8 mouse cellular contexts compared by ENCODE assay signal in the genomic region with DNA sequence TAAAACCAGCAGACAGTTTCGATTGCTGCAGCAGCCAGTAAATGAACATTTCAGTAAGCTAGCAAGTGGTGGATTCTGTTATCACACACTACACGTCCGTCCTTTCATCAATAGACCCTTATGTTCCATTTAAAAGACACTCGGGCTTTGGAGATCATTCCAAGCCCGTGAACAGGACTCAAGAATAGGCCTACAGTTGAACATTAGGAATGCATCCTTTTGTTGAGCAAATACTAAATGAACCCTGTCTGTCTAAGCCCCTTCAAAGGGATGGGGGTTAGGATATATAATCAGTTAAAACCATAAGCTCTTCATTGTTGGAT. TPM values are rescaled to one million over a fixed set of nuclear protein-coding genes. Genes with fewer than 3 reads are reported as not detected.
DNase-seq lines count a peak whose midpoint lies in the region; ATAC-seq and TF ChIP-seq lines count a peak whose summit lies in the region.

No protein-coding gene starts in this region.

- peak overlapping the region; percentile 89 for H3K4me2 ChIP-seq in heart, embryonic 12.5 days
- peak overlapping the region; percentile 80 for H3K4me2 ChIP-seq in forebrain, postnatal 0 days (ENCODE audit: low read depth)
- peak overlapping the region; percentile 76 for H3K4me2 ChIP-seq in liver, postnatal 0 days (ENCODE audit: low read depth, low read length)

- no peak overlapping the region for H3K27ac ChIP-seq in heart, embryonic 12.5 days (ENCODE audit: poor library complexity, severe bottlenecking)
- H3K27ac ChIP-seq in forebrain, postnatal 0 days (ENCODE audit: low read depth, low read length), result no peak overlapping the region
- no peak overlapping the region for H3K27ac ChIP-seq in liver, postnatal 0 days (ENCODE audit: low read depth)

- DNase-seq in heart, adult 9 months (ENCODE audit: low spot score in 2 of 2), result no peak
- peak; percentile 67 for DNase-seq in forebrain, postnatal 0 days
- no peak for DNase-seq in liver, postnatal 0 days
- DNase-seq in adipocyte (ENCODE audit: low spot score), result no peak
- DNase-seq in spleen, postnatal 4 days (ENCODE audit: low spot score in 2 of 2), result no peak

- TF ChIP-seq CTCF in E14TG2a.4 (conservative IDR thresholded peaks at IDR 0.05; ENCODE audit: low read length), result no peak
- no peak for TF ChIP-seq CTCF in forebrain, postnatal 0 days (IDR thresholded peaks at IDR 0.05; ENCODE audit: low read depth)
- TF ChIP-seq CTCF in liver, postnatal 0 days (IDR thresholded peaks at IDR 0.05; ENCODE audit: low read depth), result no peak

- no peak for TF ChIP-seq EP300 in liver, postnatal 0 days (IDR thresholded peaks at IDR 0.05; ENCODE audit: low read depth)

- no peak for ATAC-seq in heart, embryonic 12.5 days (ENCODE audit: insufficient number of reproducible peaks, low FRiP score)
- no peak for ATAC-seq in forebrain, postnatal 0 days
- ATAC-seq in liver, postnatal 0 days, result no peak
- ATAC-seq in megakaryocyte progenitor cell, adult 5-6 weeks (replicated peaks; ENCODE audit: poor library complexity), result no peak

- 8% methylated on average over 5 of the region's 5 CpGs for WGBS in heart, embryonic 12.5 days
- WGBS in forebrain, postnatal 0 days, result 7% methylated on average over 5 of the region's 5 CpGs
- 15% methylated on average over 5 of the region's 5 CpGs for WGBS in liver, postnatal 0 days (ENCODE audit: insufficient replicate concordance)

- peak overlapping the region; percentile 44; the same call in 1 of the 2 replicates for H3K9ac ChIP-seq in heart, embryonic 12.5 days
- no peak overlapping the region for H3K9ac ChIP-seq in forebrain, postnatal 0 days
- no peak overlapping the region for H3K9ac ChIP-seq in liver, postnatal 0 days (replicated peaks)

- H3K9me3 ChIP-seq in heart, embryonic 12.5 days (replicated peaks), result no peaks in the 10 kb centered on the region
- no peaks in the 10 kb centered on the region for H3K9me3 ChIP-seq in E14TG2a.4 (ENCODE audit: low read length)
- H3K9me3 ChIP-seq in forebrain, postnatal 0 days (ENCODE audit: low read length), result no peaks in the 10 kb centered on the region
- H3K9me3 ChIP-seq in liver, postnatal 0 days (ENCODE audit: low read length), result no peaks in the 10 kb centered on the region

- H3K36me3 ChIP-seq in heart, embryonic 12.5 days, result no peaks in the 10 kb centered on the region
- no peaks in the 10 kb centered on the region for H3K36me3 ChIP-seq in E14TG2a.4 (ENCODE audit: insufficient read depth, low read length)
- H3K36me3 ChIP-seq in forebrain, postnatal 0 days (ENCODE audit: insufficient read depth), result no peaks in the 10 kb centered on the region
- no peaks in the 10 kb centered on the region for H3K36me3 ChIP-seq in liver, postnatal 0 days (replicated peaks; ENCODE audit: insufficient read depth, low read length)

- H3K4me1 ChIP-seq in heart, embryonic 12.5 days (replicated peaks), result peaks cover 8% of the 10 kb centered on the region; the same call in 1 of the 2 replicates
- H3K4me1 ChIP-seq in E14TG2a.4 (replicated peaks; ENCODE audit: low read depth, low read length), result peaks cover 55% of the 10 kb centered on the region
- H3K4me1 ChIP-seq in forebrain, postnatal 0 days (ENCODE audit: insufficient read depth), result 0 out of 2 replicates have a peak, but pooled peaks cover 4% of the 10 kb centered on the region
- peaks cover 8% of the 10 kb centered on the region for H3K4me1 ChIP-seq in liver, postnatal 0 days (ENCODE audit: insufficient read depth)

- H3K27me3 ChIP-seq in heart, embryonic 12.5 days (replicated peaks), result peaks cover 57% of the 10 kb centered on the region
- peaks cover 56% of the 10 kb centered on the region for H3K27me3 ChIP-seq in E14TG2a.4 (ENCODE audit: insufficient read depth, low read length)
- peaks cover 83% of the 10 kb centered on the region for H3K27me3 ChIP-seq in forebrain, postnatal 0 days (ENCODE audit: insufficient read depth, low read length)
- peaks cover 77% of the 10 kb centered on the region for H3K27me3 ChIP-seq in liver, postnatal 0 days (ENCODE audit: insufficient read depth, low read length)

- peak overlapping the region; percentile 57 for H3K4me3 ChIP-seq in heart, embryonic 12.5 days
- H3K4me3 ChIP-seq in E14TG2a.4 (replicated peaks; ENCODE audit: low read length), result peak overlapping the region; percentile 82
- H3K4me3 ChIP-seq in forebrain, postnatal 0 days (ENCODE audit: low read depth, low read length), result no peak overlapping the region
- peak overlapping the region; percentile 46 for H3K4me3 ChIP-seq in liver, postnatal 0 days (ENCODE audit: low read depth, low read length)

RNA-seq across cellular contexts. Expression of a gene that starts 14.6 kb away (rescaled TPM):
- 0.13 and 0.19 TPM in 2 replicates for polyA plus RNA-seq in heart, embryonic 12.5 days (2016; fragmentation: Nextera tagmentation; extraction: Ambion mirVana)
- total RNA-seq in forebrain, postnatal 0 days (2014; rRNA removed), result 0.38 TPM in 1 of 2 replicates, not detected in the other
- polyA plus RNA-seq in forebrain, postnatal 0 days (2015; fragmentation: Nextera tagmentation; extraction: Ambion mirVana), result 0.18 and 0.28 TPM in 2 replicates
- polyA plus RNA-seq in liver, postnatal 0 days (2015; fragmentation: Nextera tagmentation; extraction: Ambion mirVana), result not detected in 2 replicates
- total RNA-seq in megakaryocyte progenitor cell, adult 5-6 weeks (2015), result 0.07 and 0.22 TPM in 2 replicates
- not detected in 2 replicates for total RNA-seq in megakaryocyte progenitor cell, adult 5-6 weeks (2017)
